Mouse (Mus musculus) CH12.LX (cell line): ENCODE measurements around the gene Rtf2. TPM values are rescaled to one million over a fixed set of nuclear protein-coding genes. Genes with fewer than 3 reads are reported as not detected.

Source experiments
- DNase-seq: peaks from one replicate; pipeline ENCODE4 v3.0.0-alpha.2; 2013; ENCODE audit errors: extremely low read depth
- H3K27ac ChIP-seq: 2 replicates; pipeline ENCODE4 v1.5.1; 2012; ENCODE audit warnings: low read depth, mild to moderate bottlenecking, control low read depth, moderate library complexity; ENCODE audit not compliant: insufficient read depth
- H3K27me3 ChIP-seq: replicated peaks from 2 replicates; pipeline ENCODE3; 2012; ENCODE audit warnings: inconsistent platforms
- H3K36me3 ChIP-seq, 2 experiments: replicated peaks in 1 of 2; 2 replicates each; pipeline versions ENCODE3 to v1.6.1; 2012; ENCODE audit warnings: inconsistent platforms in 1 of 2, low read length in 1 of 2, mild to moderate bottlenecking in 1 of 2, mixed read lengths in 1 of 2, moderate library complexity in 1 of 2; ENCODE audit not compliant: control insufficient read depth in 1 of 2, insufficient read depth in 1 of 2
- H3K4me1 ChIP-seq, 2 experiments: 2 replicates each; pipeline ENCODE4 v1.6.1; 2012; ENCODE audit warnings: inconsistent platforms in 1 of 2, moderate library complexity in 1 of 2; ENCODE audit not compliant: insufficient read depth in 2 of 2, control insufficient read depth in 1 of 2
- H3K4me2 ChIP-seq: 2 replicates; pipeline ENCODE4 v1.6.1; 2012; ENCODE audit warnings: low read depth, mild to moderate bottlenecking, control low read depth; ENCODE audit not compliant: poor library complexity, insufficient read depth, severe bottlenecking
- H3K4me3 ChIP-seq, 3 experiments: fragments of 150-350 bp in 1 of 3; sonication (generic) in 1 of 3; replicated peaks in 1 of 3; 2 replicates each; pipeline versions ENCODE3 to v1.5.1; 2011 to 2012; ENCODE audit warnings: low read depth in 2 of 3, low read length in 2 of 3, mild to moderate bottlenecking in 2 of 3, moderate library complexity in 2 of 3, control low read depth in 1 of 3, improper control_type of control experiment in 1 of 3, inconsistent platforms in 1 of 3, mixed read lengths in 1 of 3; ENCODE audit not compliant: poor library complexity in 1 of 3
- H3K79me2 ChIP-seq: replicated peaks from 2 replicates; pipeline ENCODE4 v1.6.1; 2012; ENCODE audit warnings: mild to moderate bottlenecking, moderate library complexity; ENCODE audit not compliant: control insufficient read depth, poor library complexity, insufficient read depth, severe bottlenecking; ENCODE audit errors: extremely low read depth
- H3K9ac ChIP-seq: 2 replicates; pipeline ENCODE4 v1.6.1; 2012; ENCODE audit warnings: low read depth, mild to moderate bottlenecking, control low read depth, moderate library complexity; ENCODE audit not compliant: insufficient read depth
- H3K9me3 ChIP-seq: replicated peaks from 2 replicates; pipeline ENCODE3; 2012; ENCODE audit warnings: low read length, inconsistent platforms, mixed read lengths
- CTCF ChIP-seq, 2 experiments: IDR thresholded peaks in 1 of 2; conservative IDR thresholded peaks in 1 of 2; 2 replicates each; pipeline ENCODE4 v1.5.1; 2011 to 2012; ENCODE audit warnings: low read depth in 2 of 2, low read length in 2 of 2, improper control_type of control experiment in 1 of 2, inconsistent platforms in 1 of 2, mild to moderate bottlenecking in 1 of 2, moderate library complexity in 1 of 2
- E2F4 ChIP-seq: IDR thresholded peaks from 2 replicates; pipeline ENCODE4 v1.6.1; 2011; ENCODE audit warnings: low read depth, low read length, improper control_type of control experiment; ENCODE audit not compliant: insufficient replicate concordance
- EP300 ChIP-seq: IDR thresholded peaks from 2 replicates; pipeline ENCODE4 v1.6.1; 2011; ENCODE audit warnings: low read length, improper control_type of control experiment
- GABPA ChIP-seq: IDR thresholded peaks from 2 replicates; pipeline ENCODE4 v1.6.1; 2012; ENCODE audit warnings: low read depth, low read length, improper control_type of control experiment, inconsistent platforms; ENCODE audit not compliant: insufficient replicate concordance
- IRF4 ChIP-seq: IDR thresholded peaks from 2 replicates; pipeline ENCODE4 v1.6.1; 2014; ENCODE audit warnings: low read depth, mild to moderate bottlenecking, inconsistent platforms, low read length, improper control_type of control experiment
- JUN ChIP-seq: IDR thresholded peaks from 2 replicates; pipeline ENCODE4 v1.6.1; 2011; ENCODE audit warnings: low read depth, mild to moderate bottlenecking, low read length, improper control_type of control experiment, moderate library complexity; ENCODE audit not compliant: insufficient read depth
- JUND ChIP-seq: conservative IDR thresholded peaks from 2 replicates; pipeline ENCODE4 v1.6.1; 2011; ENCODE audit warnings: low read depth, low read length, improper control_type of control experiment
- KAT2A ChIP-seq: IDR thresholded peaks from 2 replicates; pipeline ENCODE4 v1.6.1; 2012; ENCODE audit warnings: low read length, improper control_type of control experiment, inconsistent platforms; ENCODE audit not compliant: insufficient replicate concordance
- MAZ ChIP-seq: IDR thresholded peaks from 2 replicates; pipeline ENCODE4 v1.6.1; 2012; ENCODE audit warnings: low read depth, mild to moderate bottlenecking, inconsistent platforms, low read length, improper control_type of control experiment, moderate library complexity
- NELFE ChIP-seq: IDR thresholded peaks from 2 replicates; pipeline ENCODE4 v1.6.1; 2011; ENCODE audit warnings: low read depth, low read length, improper control_type of control experiment
- POLR2A ChIP-seq: IDR thresholded peaks from 2 replicates; pipeline ENCODE4 v1.6.1; 2011; ENCODE audit warnings: low read depth, mild to moderate bottlenecking, improper control_type of control experiment, low read length
- POLR2AphosphoS2 ChIP-seq: IDR thresholded peaks from 2 replicates; pipeline ENCODE4 v1.6.1; 2011; ENCODE audit warnings: low read depth, low read length, improper control_type of control experiment
- RAD21 ChIP-seq: IDR thresholded peaks from 2 replicates; pipeline ENCODE4 v1.6.1; 2011; ENCODE audit warnings: low read depth, mild to moderate bottlenecking, low read length, improper control_type of control experiment, moderate library complexity
- SIN3A ChIP-seq: IDR thresholded peaks from 2 replicates; pipeline ENCODE4 v1.6.1; 2012; ENCODE audit warnings: low read length, improper control_type of control experiment, inconsistent platforms
- TBP ChIP-seq: conservative IDR thresholded peaks from 2 replicates; pipeline ENCODE4 v1.6.1; 2011; ENCODE audit warnings: low read depth, low read length, improper control_type of control experiment
- ZC3H11A ChIP-seq: IDR thresholded peaks from 2 replicates; pipeline ENCODE4 v1.6.1; 2012; ENCODE audit warnings: low read depth, mild to moderate bottlenecking, inconsistent platforms, low read length, improper control_type of control experiment
- ZMIZ1 ChIP-seq: IDR thresholded peaks from 2 replicates; pipeline ENCODE4 v1.6.1; 2012; ENCODE audit warnings: low read depth, mild to moderate bottlenecking, inconsistent platforms, low read length, improper control_type of control experiment
- dilution Hi-C: fragments of 300-500 bp; cut with MboI; formaldehyde crosslinking; loops from 2 replicates; pipeline ENCODE4 v1.14.3; 2020; ENCODE audit warnings: low sequenced_read_pairs; ENCODE audit not compliant: extremely low pct_unique_long_range_greater_than_20kb, extremely low pct_ligation_motif_present
- in situ Hi-C: fragments of 300-500 bp; cut with MboI; formaldehyde crosslinking; loops from 3 replicates; pipeline ENCODE4 v1.14.3; 2019; ENCODE audit warnings: low sequenced_read_pairs, low pct_ligation_motif_present, low pct_unique_long_range_greater_than_20kb, mixed read lengths
- polyA plus RNA-seq: library from polyadenylated mRNA; unstranded; fragments of >175 nt; gene quantifications from 2 replicates; pipeline ENCODE4 v1.2.1, GENCODE M21; 2012; ENCODE audit warnings: low read depth; ENCODE audit not compliant: insufficient read length
- total RNA-seq, 2 experiments: library from RNA; depleted of rRNA; stranded (reverse); fragments of 300-350 nt in 1 of 2; fragments of >200 nt in 1 of 2; gene quantifications; 2 replicates each; pipeline ENCODE4 v1.2.3; 2012 to 2014

Gene Rtf2
- total and polyA plus RNA-seq, 3 experiments, result 60.3 to 72.9 (median 61.4) TPM

GRCm38 (mm10) chr2:172452458-172452857 lies 12.1 kb downstream of the Rtf2 start:
- in situ Hi-C loops (no loop called here), dilution Hi-C loops (no loop called here)
- no peak overlapping the region for H3K4me2 ChIP-seq
- no peak for DNase-seq
- H3K79me2 ChIP-seq, result no peaks in the 10 kb centered on the region
- H3K9ac ChIP-seq, result no peak overlapping the region
- no peaks in the 10 kb centered on the region for H3K9me3 ChIP-seq
- peaks cover 85 to 98% of the 10 kb centered on the region in 2 experiments for H3K36me3 ChIP-seq
- no peak overlapping the region for H3K4me3 ChIP-seq
- no peak overlapping the region for H3K27ac ChIP-seq
- H3K27me3 ChIP-seq, result no peaks in the 10 kb centered on the region
- TF ChIP-seq POLR2AphosphoS2, result no peak
- no peak for TF ChIP-seq NELFE
- no peak for TF ChIP-seq RAD21
- TF ChIP-seq JUN, result no peak
- TF ChIP-seq CTCF (conservative IDR thresholded peaks at IDR 0.05 in 1 of 2, IDR thresholded peaks at IDR 0.05 in 1 of 2; ENCODE audit: low read depth in 2 of 2, low read length in 2 of 2), result no peak
- no peak for TF ChIP-seq IRF4
- no peak for TF ChIP-seq MAZ
- TF ChIP-seq KAT2A, result no peak
- no peak for TF ChIP-seq ZC3H11A
- TF ChIP-seq ZMIZ1, result no peak
- no peaks in the 10 kb centered on the region for H3K4me1 ChIP-seq

GRCm38 (mm10) chr2:172458496-172458895 lies 18.1 kb downstream of the Rtf2 start, which contains the start of gene Gcnt7:
TSS of gene Gcnt7 (minus strand) at chr2:172458596.
- H3K27me3 ChIP-seq, result no peaks in the 10 kb centered on the region
- no peaks in the 10 kb centered on the region for H3K79me2 ChIP-seq
- in situ Hi-C loops, result no loop called here
- no peaks in the 10 kb centered on the region for H3K4me1 ChIP-seq
- no peak for DNase-seq
- H3K4me3 ChIP-seq, result no peak within 1 kb of the TSS
- peaks cover 72 to 89% of the 10 kb centered on the region in 2 experiments for H3K36me3 ChIP-seq
- no peak within 1 kb of the TSS for H3K27ac ChIP-seq
- H3K4me2 ChIP-seq, result no peak within 1 kb of the TSS
- no peak within 1 kb of the TSS for H3K9ac ChIP-seq
- no peaks in the 10 kb centered on the region for H3K9me3 ChIP-seq
- TF ChIP-seq ZC3H11A (no peak), NELFE (no peak), TBP (no peak), JUND (no peak), RAD21 (no peak), POLR2AphosphoS2 (no peak), POLR2A (no peak), GABPA (no peak), SIN3A (no peak), EP300 (no peak), E2F4 (no peak)
- dilution Hi-C loops, result no loop called here
